Mouse (Mus musculus): ENCODE results near the gene Slc35c2. TPM values are rescaled to one million over a fixed set of nuclear protein-coding genes. Genes with fewer than 3 reads are reported as not detected.

Gene Slc35c2
- polyA plus RNA-seq, 1 experiment from 2014 or later: 60.8 TPM

- no peak for DNase-seq
- under 1% methylated on average over 30 of the region's 30 CpGs for WGBS
- Histone ChIP-seq H3K27me3 (ENCODE audit: control insufficient read depth, insufficient read depth, low read length) (no peaks in the 10 kb centered on the region; the same call in 1 of the 2 replicates), H3K4me2 (ENCODE audit: low read length) (peak overlapping the region; percentile 94), H3K27ac (replicated peaks; ENCODE audit: low read depth, low read length) (peak overlapping the region; percentile 67), H3K36me3 (ENCODE audit: control insufficient read depth, insufficient read depth, low read length) (no peaks in the 10 kb centered on the region; the same call in 1 of the 2 replicates), H3K4me1 (ENCODE audit: control insufficient read depth, insufficient read depth, low read length) (peaks cover 47% of the 10 kb centered on the region), H3K4me3 (replicated peaks; ENCODE audit: low read depth, low read length) (peak overlapping the region; percentile 92), H3K9ac (replicated peaks; ENCODE audit: low read length) (peak overlapping the region; percentile 89), H3K9me3 (ENCODE audit: control insufficient read depth, low read length) (no peaks in the 10 kb centered on the region)
- ATAC-seq (ENCODE audit: low FRiP score, low TSS enrichment): peak; percentile 42
These were observed 38.0 kb upstream of the Slc35c2 start for GRCm38 (mm10) chr2:165325521-165326303.

- DNase-seq: no peak
- H3K36me3 ChIP-seq (ENCODE audit: control insufficient read depth, insufficient read depth, low read length): no peaks in the 10 kb centered on the region; the same call in 1 of the 2 replicates
- H3K4me3 ChIP-seq (replicated peaks; ENCODE audit: low read depth, low read length): no peak overlapping the region
- H3K4me1 ChIP-seq (ENCODE audit: control insufficient read depth, insufficient read depth, low read length): peaks cover 47% of the 10 kb centered on the region
- ATAC-seq (ENCODE audit: low FRiP score, low TSS enrichment): no peak
- H3K9me3 ChIP-seq (ENCODE audit: control insufficient read depth, low read length): no peaks in the 10 kb centered on the region
- WGBS: 40% methylated on average over 5 of the region's 5 CpGs
- no peaks in the 10 kb centered on the region for H3K27me3 ChIP-seq (ENCODE audit: control insufficient read depth, insufficient read depth, low read length)
- 0 out of 2 replicates have a peak overlapping the region, but pooled peaks have one; percentile 3 for H3K27ac ChIP-seq (replicated peaks; ENCODE audit: low read depth, low read length)
- H3K9ac ChIP-seq (replicated peaks; ENCODE audit: low read length): no peak overlapping the region
- peak overlapping the region; percentile 94 for H3K4me2 ChIP-seq (ENCODE audit: low read length)
These were observed 36.3 kb upstream of the Slc35c2 start for GRCm38 (mm10) chr2:165323928-165324327.

GRCm38 (mm10) chr2:165323484-165323883, 35.8 kb upstream of the Slc35c2 start:
- no peak for ATAC-seq (ENCODE audit: low FRiP score, low TSS enrichment)
- Histone ChIP-seq H3K36me3 (ENCODE audit: control insufficient read depth, insufficient read depth, low read length) (no peaks in the 10 kb centered on the region; the same call in 1 of the 2 replicates), H3K9ac (replicated peaks; ENCODE audit: low read length) (no peak overlapping the region), H3K4me1 (ENCODE audit: control insufficient read depth, insufficient read depth, low read length) (peaks cover 49% of the 10 kb centered on the region), H3K4me2 (ENCODE audit: low read length) (0 out of 2 replicates have a peak overlapping the region, but pooled peaks have one; percentile 94), H3K4me3 (replicated peaks; ENCODE audit: low read depth, low read length) (no peak overlapping the region), H3K9me3 (ENCODE audit: control insufficient read depth, low read length) (no peaks in the 10 kb centered on the region), H3K27ac (replicated peaks; ENCODE audit: low read depth, low read length) (0 out of 2 replicates have a peak overlapping the region, but pooled peaks have one; percentile 3), H3K27me3 (ENCODE audit: control insufficient read depth, insufficient read depth, low read length) (no peaks in the 10 kb centered on the region)
- DNase-seq: no peak
- WGBS: 76% methylated on average over 5 of the region's 5 CpGs

- Histone ChIP-seq H3K4me3 (replicated peaks; ENCODE audit: low read depth, low read length) (no peak overlapping the region), H3K9ac (replicated peaks; ENCODE audit: low read length) (no peak overlapping the region), H3K9me3 (ENCODE audit: control insufficient read depth, low read length) (no peaks in the 10 kb centered on the region), H3K27ac (replicated peaks; ENCODE audit: low read depth, low read length) (no peak overlapping the region), H3K27me3 (ENCODE audit: control insufficient read depth, insufficient read depth, low read length) (no peaks in the 10 kb centered on the region), H3K36me3 (ENCODE audit: control insufficient read depth, insufficient read depth, low read length) (no peaks in the 10 kb centered on the region; the same call in 1 of the 2 replicates), H3K4me1 (ENCODE audit: control insufficient read depth, insufficient read depth, low read length) (peaks cover 54% of the 10 kb centered on the region), H3K4me2 (ENCODE audit: low read length) (no peak overlapping the region)
- DNase-seq (no peak), ATAC-seq (ENCODE audit: low FRiP score, low TSS enrichment) (no peak)
- 91% methylated on average over 22 of the region's 22 CpGs for WGBS
These were observed 34.5 kb upstream of the Slc35c2 start for GRCm38 (mm10) chr2:165321981-165322735.

GRCm38 (mm10) chr2:165321381-165321888, 33.8 kb upstream of the Slc35c2 start:
- Histone ChIP-seq H3K27me3 (ENCODE audit: control insufficient read depth, insufficient read depth, low read length) (no peaks in the 10 kb centered on the region), H3K4me2 (ENCODE audit: low read length) (0 out of 2 replicates have a peak overlapping the region, but pooled peaks have one; percentile 3), H3K4me1 (ENCODE audit: control insufficient read depth, insufficient read depth, low read length) (peaks cover 59% of the 10 kb centered on the region), H3K9me3 (ENCODE audit: control insufficient read depth, low read length) (no peaks in the 10 kb centered on the region), H3K9ac (replicated peaks; ENCODE audit: low read length) (no peak overlapping the region), H3K4me3 (replicated peaks; ENCODE audit: low read depth, low read length) (no peak overlapping the region), H3K27ac (replicated peaks; ENCODE audit: low read depth, low read length) (no peak overlapping the region), H3K36me3 (ENCODE audit: control insufficient read depth, insufficient read depth, low read length) (no peaks in the 10 kb centered on the region; the same call in 1 of the 2 replicates)
- DNase-seq (no peak), ATAC-seq (ENCODE audit: low FRiP score, low TSS enrichment) (no peak)
- 46% methylated on average over 8 of the region's 8 CpGs for WGBS

GRCm38 (mm10) chr2:165320531-165321150, 33.0 kb upstream of the Slc35c2 start:
- DNase-seq: no peak
- no peaks in the 10 kb centered on the region for H3K27me3 ChIP-seq (ENCODE audit: control insufficient read depth, insufficient read depth, low read length)
- WGBS: 70% methylated on average over 12 of the region's 12 CpGs
- no peak overlapping the region for H3K4me3 ChIP-seq (replicated peaks; ENCODE audit: low read depth, low read length)
- peaks cover 66% of the 10 kb centered on the region for H3K4me1 ChIP-seq (ENCODE audit: control insufficient read depth, insufficient read depth, low read length)
- no peak overlapping the region for H3K27ac ChIP-seq (replicated peaks; ENCODE audit: low read depth, low read length)
- ATAC-seq (ENCODE audit: low FRiP score, low TSS enrichment): no peak
- no peak overlapping the region for H3K9ac ChIP-seq (replicated peaks; ENCODE audit: low read length)
- no peak overlapping the region for H3K4me2 ChIP-seq (ENCODE audit: low read length)
- no peaks in the 10 kb centered on the region for H3K9me3 ChIP-seq (ENCODE audit: control insufficient read depth, low read length)
- no peaks in the 10 kb centered on the region; the same call in 1 of the 2 replicates for H3K36me3 ChIP-seq (ENCODE audit: control insufficient read depth, insufficient read depth, low read length)

GRCm38 (mm10) chr2:165319503-165319902, 31.8 kb upstream of the Slc35c2 start:
- Histone ChIP-seq H3K4me3 (replicated peaks; ENCODE audit: low read depth, low read length) (no peak overlapping the region), H3K36me3 (ENCODE audit: control insufficient read depth, insufficient read depth, low read length) (peaks cover 10% of the 10 kb centered on the region), H3K27ac (replicated peaks; ENCODE audit: low read depth, low read length) (no peak overlapping the region), H3K27me3 (ENCODE audit: control insufficient read depth, insufficient read depth, low read length) (no peaks in the 10 kb centered on the region), H3K9me3 (ENCODE audit: control insufficient read depth, low read length) (no peaks in the 10 kb centered on the region), H3K4me1 (ENCODE audit: control insufficient read depth, insufficient read depth, low read length) (peaks cover 56% of the 10 kb centered on the region), H3K9ac (replicated peaks; ENCODE audit: low read length) (no peak overlapping the region), H3K4me2 (ENCODE audit: low read length) (no peak overlapping the region)
- DNase-seq: no peak
- ATAC-seq (ENCODE audit: low FRiP score, low TSS enrichment): no peak
- 87% methylated on average over 4 of the region's 4 CpGs for WGBS

GRCm38 (mm10) chr2:165318941-165319340, 31.3 kb upstream of the Slc35c2 start:
- Histone ChIP-seq H3K27me3 (ENCODE audit: control insufficient read depth, insufficient read depth, low read length) (no peaks in the 10 kb centered on the region), H3K4me2 (ENCODE audit: low read length) (no peak overlapping the region), H3K36me3 (ENCODE audit: control insufficient read depth, insufficient read depth, low read length) (peaks cover 14% of the 10 kb centered on the region), H3K9me3 (ENCODE audit: control insufficient read depth, low read length) (no peaks in the 10 kb centered on the region), H3K27ac (replicated peaks; ENCODE audit: low read depth, low read length) (no peak overlapping the region), H3K4me3 (replicated peaks; ENCODE audit: low read depth, low read length) (no peak overlapping the region), H3K9ac (replicated peaks; ENCODE audit: low read length) (no peak overlapping the region), H3K4me1 (ENCODE audit: control insufficient read depth, insufficient read depth, low read length) (peaks cover 50% of the 10 kb centered on the region)
- DNase-seq (no peak), ATAC-seq (ENCODE audit: low FRiP score, low TSS enrichment) (no peak)
- WGBS: 86% methylated on average over 7 of the region's 7 CpGs

Measured in midbrain, embryonic 14.5 days (tissue).